Mouse (Mus musculus) CH12.LX (cell line): ENCODE data around the gene Ap4m1.

Source experiments
- CTCF ChIP-seq, 2 experiments: IDR thresholded peaks in 1 of 2; conservative IDR thresholded peaks in 1 of 2; 2 replicates each; pipeline ENCODE4 v1.5.1; 2011 to 2012; ENCODE audit warnings: low read depth in 2 of 2, low read length in 2 of 2, improper control_type of control experiment in 1 of 2, inconsistent platforms in 1 of 2, mild to moderate bottlenecking in 1 of 2, moderate library complexity in 1 of 2
- EP300 ChIP-seq: IDR thresholded peaks from 2 replicates; pipeline ENCODE4 v1.6.1; 2011; ENCODE audit warnings: low read length, improper control_type of control experiment
- MAZ ChIP-seq: IDR thresholded peaks from 2 replicates; pipeline ENCODE4 v1.6.1; 2012; ENCODE audit warnings: low read depth, mild to moderate bottlenecking, inconsistent platforms, low read length, improper control_type of control experiment, moderate library complexity
- ZC3H11A ChIP-seq: IDR thresholded peaks from 2 replicates; pipeline ENCODE4 v1.6.1; 2012; ENCODE audit warnings: low read depth, mild to moderate bottlenecking, inconsistent platforms, low read length, improper control_type of control experiment

- no peak for TF ChIP-seq MAZ
- no peak for TF ChIP-seq EP300
- TF ChIP-seq CTCF (conservative IDR thresholded peaks at IDR 0.05 in 1 of 2, IDR thresholded peaks at IDR 0.05 in 1 of 2; ENCODE audit: low read depth in 2 of 2, low read length in 2 of 2) = no peak
- no peak for TF ChIP-seq ZC3H11A
Observed at GRCm38 (mm10) chr5:138171695-138172491, at the start of gene Ap4m1, which contains the start of gene Mcm7.
